Mouse (Mus musculus) neutrophil, adult 5-6 weeks (primary cell): ENCODE measurements around the gene Abhd5. TPM values are rescaled to one million over a fixed set of nuclear protein-coding genes. Genes with fewer than 3 reads are reported as not detected.

Experiments
- total RNA-seq: library from RNA; stranded (forward); fragments of 200-1000 nt; gene quantifications from 2 replicates; pipeline ENCODE4 v1.2.3, GENCODE M21; 2017

The Abhd5 gene
- total RNA-seq, 1 experiment from 2014 or later = 26.0 TPM

Other genes starting within 250 kb of the Abhd5 start
- 165 and 197 TPM in 2 replicates for gene Snrk, start 234.3 kb upstream of the Abhd5 start, total RNA-seq
- 21.6 and 24.4 TPM in 2 replicates for gene Ano10, start 57.2 kb upstream of the Abhd5 start, total RNA-seq